Mouse (Mus musculus) C2C12 (cell line): ENCODE measurements around the gene Fam53b.

Source experiments
- CEBPB ChIP-seq: IDR thresholded peaks from one replicate; pipeline ENCODE4 v1.6.1; 2011; ENCODE audit warnings: low read depth, mild to moderate bottlenecking, control low read depth, moderate library complexity
- CTCF ChIP-seq: IDR thresholded peaks from one replicate; pipeline ENCODE4 v1.5.1; 2011; ENCODE audit not compliant: control insufficient read depth, insufficient read depth, insufficient read length
- FOSL1 ChIP-seq: IDR thresholded peaks from one replicate; pipeline ENCODE4 v1.8.0; 2011; ENCODE audit warnings: mild to moderate bottlenecking, low read length; ENCODE audit not compliant: poor library complexity, insufficient read depth, severe bottlenecking
- MAX ChIP-seq: IDR thresholded peaks from one replicate; pipeline ENCODE4 v1.6.1; 2011; ENCODE audit warnings: mild to moderate bottlenecking, control low read depth
- MYOD1 ChIP-seq: IDR thresholded peaks from one replicate; pipeline ENCODE4 v1.6.1; 2011; ENCODE audit warnings: low read depth; ENCODE audit not compliant: control insufficient read depth, insufficient read length

- TF ChIP-seq FOSL1 (no peak), MYOD1 (no peak), MAX (no peak), CTCF (no peak), CEBPB (no peak)
Measured at GRCm38 (mm10) chr7:132759405-132759891, 54.2 kb downstream of the Fam53b start.
